Mouse (Mus musculus): Measurements from ENCODE around the gene Fam171a1.

GRCm38 (mm10) chr2:3108834-3109233, 5.2 kb upstream of the Fam171a1 start:
- TF ChIP-seq CTCF (IDR thresholded peaks at IDR 0.05; ENCODE audit: low read depth, low read length) (no peak), TAL1 (conservative IDR thresholded peaks at IDR 0.05; ENCODE audit: low read depth, low read length) (no peak), GATA1 (IDR thresholded peaks at IDR 0.05; ENCODE audit: borderline replicate concordance, low read length) (no peak), GATA2 (IDR thresholded peaks at IDR 0.05; ENCODE audit: borderline replicate concordance, low read depth, low read length) (no peak), POLR2AphosphoS5 (IDR thresholded peaks at IDR 0.05; ENCODE audit: insufficient replicate concordance, low read depth, low read length) (no peak)

Measured in G1E (cell line).